Comparison of ENCODE assay signal across 10 mouse cellular contexts in genomic region chr11:69848021-69848420, GRCm38 (mm10). TPM values are rescaled to one million over a fixed set of nuclear protein-coding genes. Genes with fewer than 3 reads are reported as not detected.
A peak's percentile ranks its signal among the peaks of the same experiment; 100 is the strongest.
DNase-seq lines count a peak whose midpoint lies in the region; ATAC-seq and TF ChIP-seq lines count a peak whose summit lies in the region.
"Had no signal": no experiment of that assay in that cellular context is flagged by ENCODE, and none has a peak within 500 bp of the region (broad histone marks: within the 10 kb centered on the region; RNA-seq: fewer than 3 reads in every experiment).

No protein-coding gene starts in this region.

- no peak overlapping the region for H3K9ac ChIP-seq in forebrain, embryonic 11.5 days (ENCODE audit: low read length)
- 0 out of 2 replicates have a peak overlapping the region, but pooled peaks have one; percentile 48 for H3K9ac ChIP-seq in ES-Bruce4 (ENCODE audit: low read depth, poor library complexity, severe bottlenecking)
- H3K9ac ChIP-seq in forebrain, embryonic 14.5 days (ENCODE audit: low read length): no peak overlapping the region
- H3K9ac ChIP-seq in liver, embryonic 15.5 days: peak overlapping the region; percentile 86; the same call in 1 of the 2 replicates

- peak overlapping the region; percentile 82; the same call in 1 of the 2 replicates for H3K4me3 ChIP-seq in forebrain, embryonic 10.5 days
- no peak overlapping the region; the same call in 1 of the 2 replicates for H3K4me3 ChIP-seq in forebrain, embryonic 11.5 days (ENCODE audit: low read depth, low read length)
- peak overlapping the region; percentile 76; the same call in 1 of the 2 replicates for H3K4me3 ChIP-seq in ES-Bruce4 (ENCODE audit: low read depth, low read length)
- no peak overlapping the region for H3K4me3 ChIP-seq in forebrain, embryonic 14.5 days (ENCODE audit: low read depth, low read length)
- H3K4me3 ChIP-seq in liver, embryonic 15.5 days (replicated peaks): peak overlapping the region; percentile 79

- ATAC-seq in forebrain, embryonic 11.5 days (replicated peaks; ENCODE audit: low FRiP score): no peak
- ATAC-seq in forebrain, embryonic 14.5 days: no peak
- ATAC-seq in liver, embryonic 15.5 days (ENCODE audit: insufficient read depth): no peak
- no peak for ATAC-seq in activated CD4-positive, CD25-positive, alpha-beta regulatory T cell, adult 4 months

- no peak overlapping the region for H3K4me2 ChIP-seq in forebrain, embryonic 11.5 days (ENCODE audit: low read depth, low read length, severe bottlenecking)
- H3K4me2 ChIP-seq in forebrain, embryonic 14.5 days (ENCODE audit: low read length): peak overlapping the region; percentile 81
- peak overlapping the region; percentile 94 for H3K4me2 ChIP-seq in liver, embryonic 15.5 days

- TF ChIP-seq EP300 in ES-Bruce4 (IDR thresholded peaks at IDR 0.05; ENCODE audit: insufficient read depth, low read depth, low read length): no peak

- whole genome bisulfite sequencing in forebrain, embryonic 10.5 days: 96% methylated on average over 6 of the region's 6 CpGs
- over 99% methylated on average over 6 of the region's 6 CpGs for WGBS in forebrain, embryonic 11.5 days
- 97% methylated on average over 6 of the region's 6 CpGs for WGBS in forebrain, embryonic 14.5 days
- 93% methylated on average over 6 of the region's 6 CpGs for WGBS in liver, embryonic 15.5 days (ENCODE audit: insufficient replicate concordance)

- no peaks in the 10 kb centered on the region for H3K27me3 ChIP-seq in forebrain, embryonic 10.5 days (ENCODE audit: poor library complexity, severe bottlenecking)
- no peaks in the 10 kb centered on the region for H3K27me3 ChIP-seq in forebrain, embryonic 11.5 days (ENCODE audit: control insufficient read depth, insufficient read depth, low read length)
- H3K27me3 ChIP-seq in ES-Bruce4 (ENCODE audit: control insufficient read depth, insufficient read depth, low read length, poor library complexity, severe bottlenecking): no peaks in the 10 kb centered on the region
- no peaks in the 10 kb centered on the region for H3K27me3 ChIP-seq in forebrain, embryonic 14.5 days (replicated peaks; ENCODE audit: control insufficient read depth, insufficient read depth, low read length)
- H3K27me3 ChIP-seq in liver, embryonic 15.5 days: no peaks in the 10 kb centered on the region

- peak overlapping the region; percentile 97; the same call in 1 of the 2 replicates for H3K27ac ChIP-seq in forebrain, embryonic 10.5 days
- H3K27ac ChIP-seq in forebrain, embryonic 11.5 days (ENCODE audit: low read depth, low read length): no peak overlapping the region
- no peak overlapping the region for H3K27ac ChIP-seq in ES-Bruce4 (ENCODE audit: insufficient read depth, low read length)
- no peak overlapping the region for H3K27ac ChIP-seq in forebrain, embryonic 14.5 days (ENCODE audit: low read depth, low read length)
- H3K27ac ChIP-seq in liver, embryonic 15.5 days (replicated peaks): peak overlapping the region; percentile 97

- H3K36me3 ChIP-seq in forebrain, embryonic 10.5 days (replicated peaks): peaks cover 55% of the 10 kb centered on the region
- peaks cover 3% of the 10 kb centered on the region; the same call in 1 of the 2 replicates for H3K36me3 ChIP-seq in forebrain, embryonic 11.5 days (ENCODE audit: control insufficient read depth, insufficient read depth, low read length)
- H3K36me3 ChIP-seq in ES-Bruce4 (ENCODE audit: control insufficient read depth, insufficient read depth, low read length, poor library complexity, severe bottlenecking): peaks cover 14% of the 10 kb centered on the region
- H3K36me3 ChIP-seq in forebrain, embryonic 14.5 days (ENCODE audit: control insufficient read depth, insufficient read depth, low read length): peaks cover 52% of the 10 kb centered on the region
- peaks cover 55% of the 10 kb centered on the region for H3K36me3 ChIP-seq in liver, embryonic 15.5 days (replicated peaks)

- peaks cover 45% of the 10 kb centered on the region for H3K4me1 ChIP-seq in forebrain, embryonic 10.5 days
- H3K4me1 ChIP-seq in forebrain, embryonic 11.5 days (replicated peaks; ENCODE audit: control insufficient read depth, insufficient read depth, low read length): peaks cover 5% of the 10 kb centered on the region; the same call in 1 of the 2 replicates
- peaks cover 4% of the 10 kb centered on the region for H3K4me1 ChIP-seq in ES-Bruce4 (ENCODE audit: control insufficient read depth, insufficient read depth, low read length)
- H3K4me1 ChIP-seq in forebrain, embryonic 14.5 days (ENCODE audit: control insufficient read depth, insufficient read depth, low read length): peaks cover 14% of the 10 kb centered on the region
- peaks cover 88% of the 10 kb centered on the region for H3K4me1 ChIP-seq in liver, embryonic 15.5 days (replicated peaks)

- no peak for TF ChIP-seq CTCF in ES-Bruce4 (IDR thresholded peaks at IDR 0.05; ENCODE audit: low read depth, low read length)

- TF ChIP-seq POLR2A in ES-Bruce4 (IDR thresholded peaks at IDR 0.05; ENCODE audit: insufficient read depth, low read length): no peak

- DNase-seq in forebrain, embryonic 10.5 days (ENCODE audit: extremely low spot score, low spot score): no peak
- no peak for DNase-seq in forebrain, embryonic 11.5 days (ENCODE audit: low spot score)
- no peak for DNase-seq in forebrain, embryonic 14.5 days (ENCODE audit: low spot score)
- no peak for DNase-seq in right cerebral cortex, adult 18-20 months
- DNase-seq in adrenal gland, postnatal 4 days (ENCODE audit: low spot score in 2 of 2): no peak
- DNase-seq: gastrocnemius, postnatal 10 days; layer of hippocampus, postnatal 36 days had no signal

- no peaks in the 10 kb centered on the region for H3K9me3 ChIP-seq in forebrain, embryonic 10.5 days
- H3K9me3 ChIP-seq in forebrain, embryonic 11.5 days (ENCODE audit: control insufficient read depth, low read length): no peaks in the 10 kb centered on the region
- no peaks in the 10 kb centered on the region for H3K9me3 ChIP-seq in ES-Bruce4 (replicated peaks; ENCODE audit: control insufficient read depth, insufficient read depth, low read length, poor library complexity, severe bottlenecking)
- no peaks in the 10 kb centered on the region for H3K9me3 ChIP-seq in forebrain, embryonic 14.5 days (replicated peaks; ENCODE audit: control insufficient read depth, low read length)
- no peaks in the 10 kb centered on the region for H3K9me3 ChIP-seq in liver, embryonic 15.5 days (replicated peaks)

RNA-seq across cellular contexts. Expression of gene Plscr3, which starts 1.8 kb away (rescaled TPM):
- 67.5 and 67.6 TPM in 2 replicates for polyA plus RNA-seq in forebrain, embryonic 10.5 days (2016; fragmentation: Nextera tagmentation; extraction: Ambion mirVana)
- polyA plus RNA-seq in forebrain, embryonic 11.5 days (2014; fragmentation: Nextera tagmentation; extraction: Ambion mirVana): 64.6 and 71.9 TPM in 2 replicates
- polyA plus RNA-seq in ES-Bruce4 (2011; ENCODE audit: insufficient read depth, insufficient read length, low read depth, missing spikeins): 27.2 and 31.2 TPM in 2 replicates
- polyA plus RNA-seq in forebrain, embryonic 14.5 days (2014; fragmentation: Nextera tagmentation; extraction: Ambion mirVana): 44.3 and 49.0 TPM in 2 replicates
- polyA plus RNA-seq in liver, embryonic 15.5 days (2015; fragmentation: Nextera tagmentation; extraction: Ambion mirVana): 26.1 and 28.0 TPM in 2 replicates
- total RNA-seq in adrenal gland, postnatal 4 days (2021): 10 to 100 TPM; 76.6 to 77.9 TPM
- 10 to 100 TPM; 15.4 to 17.5 TPM for polyA plus RNA-seq in activated CD4-positive, CD25-positive, alpha-beta regulatory T cell, adult 4 months (2017; shearing (Covaris generic))

RNA-seq across cellular contexts. Expression of gene Tmem256, which starts 9.7 kb away (rescaled TPM):
- polyA plus RNA-seq in forebrain, embryonic 10.5 days (2016; fragmentation: Nextera tagmentation; extraction: Ambion mirVana): 259 and 290 TPM in 2 replicates
- polyA plus RNA-seq in forebrain, embryonic 11.5 days (2014; fragmentation: Nextera tagmentation; extraction: Ambion mirVana): 250 and 283 TPM in 2 replicates
- polyA plus RNA-seq in ES-Bruce4 (2011; ENCODE audit: insufficient read depth, insufficient read length, low read depth, missing spikeins): 97.1 and 103 TPM in 2 replicates
- 307 and 386 TPM in 2 replicates for polyA plus RNA-seq in forebrain, embryonic 14.5 days (2014; fragmentation: Nextera tagmentation; extraction: Ambion mirVana)
- polyA plus RNA-seq in liver, embryonic 15.5 days (2015; fragmentation: Nextera tagmentation; extraction: Ambion mirVana): 336 and 387 TPM in 2 replicates
- 100 to 1,000 TPM; 141 to 143 TPM for total RNA-seq in adrenal gland, postnatal 4 days (2021)
- 100 to 1,000 TPM; 127 to 138 TPM for polyA plus RNA-seq in activated CD4-positive, CD25-positive, alpha-beta regulatory T cell, adult 4 months (2017; shearing (Covaris generic))

RNA-seq across cellular contexts. Expression of gene Nlgn2, which starts 10.4 kb away (rescaled TPM):
- 4.7 and 5.2 TPM in 2 replicates for polyA plus RNA-seq in forebrain, embryonic 10.5 days (2016; fragmentation: Nextera tagmentation; extraction: Ambion mirVana)
- 11.0 and 11.1 TPM in 2 replicates for polyA plus RNA-seq in forebrain, embryonic 11.5 days (2014; fragmentation: Nextera tagmentation; extraction: Ambion mirVana)
- polyA plus RNA-seq in ES-Bruce4 (2011; ENCODE audit: insufficient read depth, insufficient read length, low read depth, missing spikeins): 19.6 and 25.4 TPM in 2 replicates
- 15.7 and 18.4 TPM in 2 replicates for polyA plus RNA-seq in forebrain, embryonic 14.5 days (2014; fragmentation: Nextera tagmentation; extraction: Ambion mirVana)
- 0.54 and 0.64 TPM in 2 replicates for polyA plus RNA-seq in liver, embryonic 15.5 days (2015; fragmentation: Nextera tagmentation; extraction: Ambion mirVana)
- total RNA-seq in adrenal gland, postnatal 4 days (2021): 10 to 100 TPM; 33.6 to 35.2 TPM
- polyA plus RNA-seq in activated CD4-positive, CD25-positive, alpha-beta regulatory T cell, adult 4 months (2017; shearing (Covaris generic)): under 1 TPM; 0.59 to 0.66 TPM

RNA-seq across cellular contexts. Expression of gene Tnk1, which starts 10.5 kb away (rescaled TPM):
- 0.79 and 1.9 TPM in 2 replicates for polyA plus RNA-seq in forebrain, embryonic 10.5 days (2016; fragmentation: Nextera tagmentation; extraction: Ambion mirVana)
- polyA plus RNA-seq in forebrain, embryonic 11.5 days (2014; fragmentation: Nextera tagmentation; extraction: Ambion mirVana): 0.73 TPM in 2 replicates
- 15.6 and 19.6 TPM in 2 replicates for polyA plus RNA-seq in ES-Bruce4 (2011; ENCODE audit: insufficient read depth, insufficient read length, low read depth, missing spikeins)
- 0.32 TPM in 1 of 2 replicates, not detected in the other for polyA plus RNA-seq in forebrain, embryonic 14.5 days (2014; fragmentation: Nextera tagmentation; extraction: Ambion mirVana)
- 0.60 and 0.62 TPM in 2 replicates for polyA plus RNA-seq in liver, embryonic 15.5 days (2015; fragmentation: Nextera tagmentation; extraction: Ambion mirVana)
- 1 to 10 TPM in 1 of 2 experiments, under 1 TPM in 1; 0.17 to 1.7 TPM for total RNA-seq in adrenal gland, postnatal 4 days (2021)
- polyA plus RNA-seq in activated CD4-positive, CD25-positive, alpha-beta regulatory T cell, adult 4 months (2017; shearing (Covaris generic)): not detected

RNA-seq across cellular contexts. Expression of gene Spem1, which starts 26.0 kb away (rescaled TPM):
- 0.19 TPM in 1 of 2 replicates, not detected in the other for polyA plus RNA-seq in forebrain, embryonic 10.5 days (2016; fragmentation: Nextera tagmentation; extraction: Ambion mirVana)
- polyA plus RNA-seq in forebrain, embryonic 11.5 days (2014; fragmentation: Nextera tagmentation; extraction: Ambion mirVana): 0.53 TPM in 1 of 2 replicates, not detected in the other
- polyA plus RNA-seq in ES-Bruce4 (2011; ENCODE audit: insufficient read depth, insufficient read length, low read depth, missing spikeins): not detected in 2 replicates
- polyA plus RNA-seq in forebrain, embryonic 14.5 days (2014; fragmentation: Nextera tagmentation; extraction: Ambion mirVana): 0.39 TPM in 1 of 2 replicates, not detected in the other
- not detected in 2 replicates for polyA plus RNA-seq in liver, embryonic 15.5 days (2015; fragmentation: Nextera tagmentation; extraction: Ambion mirVana)
- total RNA-seq in adrenal gland, postnatal 4 days (2021): not detected
- polyA plus RNA-seq in activated CD4-positive, CD25-positive, alpha-beta regulatory T cell, adult 4 months (2017; shearing (Covaris generic)): not detected
- total RNA-seq: gastrocnemius, postnatal 10 days had no signal

Comparison
In these comparisons a context has a peak if more than half of its experiments do, and no peak if none do; other contexts are left out.
1. H3K27ac ChIP-seq: peak in forebrain, embryonic 10.5 days (single experiment) and liver, embryonic 15.5 days (single experiment); none in forebrain, embryonic 11.5 days (single experiment), ES-Bruce4 (single experiment) and forebrain, embryonic 14.5 days (single experiment).
2. H3K4me3 ChIP-seq: peak in forebrain, embryonic 10.5 days (single experiment), ES-Bruce4 (single experiment) and liver, embryonic 15.5 days (single experiment); none in forebrain, embryonic 11.5 days (single experiment) and forebrain, embryonic 14.5 days (single experiment).
3. H3K9ac ChIP-seq: peak in ES-Bruce4 (single experiment) and liver, embryonic 15.5 days (single experiment); none in forebrain, embryonic 11.5 days (single experiment) and forebrain, embryonic 14.5 days (single experiment).